Mouse (Mus musculus): ENCODE measurements around the gene Ttc21a. TPM values are rescaled to one million over a fixed set of nuclear protein-coding genes. Genes with fewer than 3 reads are reported as not detected.
A peak's percentile ranks its signal among the peaks of the same experiment; 100 is the strongest.

The Ttc21a gene
- polyA plus RNA-seq, 1 experiment, result not detected

DNA sequence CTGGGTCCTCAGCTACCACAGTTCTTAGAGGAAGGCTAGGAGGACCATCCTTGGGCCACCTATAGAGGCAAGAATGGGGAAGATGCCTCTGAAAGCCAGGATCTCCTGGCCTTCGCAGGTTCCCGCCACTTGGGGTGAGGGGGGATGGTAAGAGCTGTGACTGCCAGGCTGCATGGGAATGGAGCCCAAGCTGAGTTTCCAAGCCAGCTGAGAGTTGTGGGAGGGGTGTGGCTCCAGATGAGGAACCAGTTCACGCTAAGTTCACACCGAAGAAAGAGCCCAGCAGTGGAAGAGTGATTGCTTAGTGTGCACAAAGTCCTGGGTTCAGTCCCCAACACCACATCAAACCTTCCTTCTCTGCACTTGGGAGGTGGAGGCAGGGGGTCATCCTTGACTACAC lies 24.8 kb downstream of the Ttc21a start:
- Histone ChIP-seq H3K4me3 (ENCODE audit: insufficient read depth, low read length) (no peak overlapping the region), H3K27ac (ENCODE audit: insufficient read depth, low read length) (no peak overlapping the region), H3K4me1 (ENCODE audit: control insufficient read depth, insufficient read depth, low read length) (no peaks in the 10 kb centered on the region)
- TF ChIP-seq POLR2A (IDR thresholded peaks at IDR 0.05; ENCODE audit: low read depth, low read length) (no peak), CTCF (IDR thresholded peaks at IDR 0.05; ENCODE audit: borderline replicate concordance, insufficient read depth, low read length) (no peak)

DNA sequence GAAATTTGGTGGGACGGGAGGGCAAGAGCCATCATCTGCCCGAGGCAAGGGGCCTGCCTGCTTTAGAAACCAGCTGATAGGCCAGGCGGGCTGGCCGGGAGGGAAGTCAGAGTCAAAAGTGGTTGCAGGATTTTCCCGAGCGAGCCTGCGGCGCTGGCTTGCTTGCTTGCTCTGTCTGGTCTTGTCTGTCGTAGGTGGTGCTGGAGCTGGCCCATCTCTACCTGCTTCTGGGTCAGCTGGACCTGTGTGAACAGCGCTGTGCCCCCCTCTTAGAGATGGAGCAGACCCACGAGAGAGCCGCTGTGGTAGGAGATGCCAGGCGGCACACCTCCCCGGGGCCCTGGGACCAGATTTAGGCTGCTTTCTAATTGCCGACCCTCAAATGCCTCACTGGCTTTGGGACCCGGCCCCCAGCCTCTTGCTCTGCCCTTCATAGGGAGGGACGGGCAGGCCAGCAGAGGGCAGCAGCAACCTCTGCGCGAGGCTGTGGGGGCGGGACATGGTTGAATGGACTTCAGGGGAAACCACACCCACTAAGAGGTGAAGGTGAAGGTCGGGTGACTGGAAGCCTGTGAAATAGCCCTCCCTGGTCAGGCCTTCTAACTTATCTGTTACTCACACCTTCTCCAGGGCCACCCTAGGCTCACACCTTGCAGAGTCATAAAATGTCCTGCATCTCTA lies 25.7 kb downstream of the Ttc21a start:
- TF ChIP-seq POLR2A (IDR thresholded peaks at IDR 0.05; ENCODE audit: low read depth, low read length), result no peak
- peak; percentile 92 for TF ChIP-seq CTCF (IDR thresholded peaks at IDR 0.05; ENCODE audit: borderline replicate concordance, insufficient read depth, low read length)
- Histone ChIP-seq H3K4me3 (ENCODE audit: insufficient read depth, low read length) (no peak overlapping the region), H3K4me1 (ENCODE audit: control insufficient read depth, insufficient read depth, low read length) (no peaks in the 10 kb centered on the region), H3K27ac (ENCODE audit: insufficient read depth, low read length) (no peak overlapping the region)

DNA sequence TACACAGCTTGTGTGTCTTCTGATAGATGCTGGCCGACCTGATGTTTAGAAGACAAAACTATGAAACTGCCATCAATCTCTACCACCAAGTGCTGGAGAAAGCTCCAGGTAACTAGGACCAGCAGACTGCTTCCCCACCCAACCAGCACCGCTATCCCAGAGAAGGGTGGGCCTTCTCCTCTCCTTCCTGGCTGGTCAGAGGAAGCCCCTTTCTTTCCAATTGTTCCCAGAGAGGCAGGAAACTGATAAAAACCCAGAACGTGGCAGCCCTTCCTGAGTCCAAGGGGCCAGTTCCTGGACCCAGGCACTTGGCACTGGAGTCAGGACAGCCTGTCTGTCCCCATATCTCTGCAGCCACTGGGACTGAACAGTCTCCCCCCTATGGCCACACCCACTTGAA lies 26.8 kb downstream of the Ttc21a start:
- Histone ChIP-seq H3K4me3 (ENCODE audit: insufficient read depth, low read length) (no peak overlapping the region), H3K4me1 (ENCODE audit: control insufficient read depth, insufficient read depth, low read length) (no peaks in the 10 kb centered on the region), H3K27ac (ENCODE audit: insufficient read depth, low read length) (no peak overlapping the region)
- TF ChIP-seq POLR2A (IDR thresholded peaks at IDR 0.05; ENCODE audit: low read depth, low read length), result no peak
- no peak for TF ChIP-seq CTCF (IDR thresholded peaks at IDR 0.05; ENCODE audit: borderline replicate concordance, insufficient read depth, low read length)

DNA sequence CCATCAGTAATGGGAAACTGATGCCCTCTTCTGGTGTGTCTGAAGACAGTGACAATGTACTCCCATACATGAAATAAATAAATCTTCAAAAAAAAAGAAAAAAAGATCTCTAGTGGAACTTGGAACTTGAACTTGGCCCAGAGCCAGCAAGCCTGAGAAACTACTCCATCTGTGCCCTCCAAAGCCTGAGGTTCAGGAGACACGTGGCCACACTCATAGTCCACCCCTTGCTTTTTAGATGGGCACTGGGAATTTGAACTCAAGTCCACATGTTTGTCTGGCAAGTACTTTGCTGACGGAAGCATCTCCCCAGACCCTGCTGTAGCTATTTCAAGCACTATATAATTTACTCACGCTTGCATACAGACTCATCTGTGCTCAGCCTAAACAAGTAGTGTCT lies 27.8 kb downstream of the Ttc21a start:
- Histone ChIP-seq H3K27ac (ENCODE audit: insufficient read depth, low read length) (no peak overlapping the region), H3K4me3 (ENCODE audit: insufficient read depth, low read length) (no peak overlapping the region), H3K4me1 (ENCODE audit: control insufficient read depth, insufficient read depth, low read length) (no peaks in the 10 kb centered on the region)
- TF ChIP-seq CTCF (IDR thresholded peaks at IDR 0.05; ENCODE audit: borderline replicate concordance, insufficient read depth, low read length), result no peak
- no peak for TF ChIP-seq POLR2A (IDR thresholded peaks at IDR 0.05; ENCODE audit: low read depth, low read length)

DNA sequence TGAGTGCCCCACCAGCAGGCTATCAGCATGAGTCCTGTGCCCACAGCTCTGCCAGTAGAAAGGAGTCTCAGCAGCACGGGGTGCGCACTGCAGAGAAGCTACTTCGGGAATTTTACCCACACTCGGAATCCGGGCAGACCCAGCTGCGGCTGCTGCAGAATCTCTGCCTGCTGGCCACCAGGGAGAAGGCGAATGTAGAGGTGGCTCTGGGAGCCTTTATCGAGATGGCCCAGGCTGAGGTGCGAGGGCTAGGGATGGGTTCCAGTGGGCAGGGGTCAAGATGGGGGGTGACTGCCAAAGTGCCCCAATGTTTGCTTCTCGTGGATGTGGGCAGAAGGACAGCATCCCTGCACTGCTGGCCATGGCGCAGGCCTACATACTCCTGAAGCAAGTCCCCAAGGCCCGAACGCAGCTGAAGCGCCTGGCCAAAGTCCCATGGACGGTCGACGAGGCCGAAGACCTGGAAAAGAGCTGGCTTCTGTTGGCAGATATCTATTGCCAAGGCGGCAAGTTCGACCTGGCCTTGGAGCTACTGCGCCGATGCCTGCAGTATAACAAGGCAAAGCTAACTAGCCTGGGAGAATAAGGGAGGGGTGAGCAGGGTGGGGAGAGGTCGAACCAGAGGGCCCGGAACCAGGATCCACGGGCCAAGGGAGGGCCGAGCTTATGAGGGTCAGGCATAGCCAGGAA lies 29.0 kb downstream of the Ttc21a start:
- Histone ChIP-seq H3K4me1 (ENCODE audit: control insufficient read depth, insufficient read depth, low read length) (peaks cover 3% of the 10 kb centered on the region; the same call in 1 of the 2 replicates), H3K4me3 (ENCODE audit: insufficient read depth, low read length) (no peak overlapping the region), H3K27ac (ENCODE audit: insufficient read depth, low read length) (no peak overlapping the region)
- no peak for TF ChIP-seq CTCF (IDR thresholded peaks at IDR 0.05; ENCODE audit: borderline replicate concordance, insufficient read depth, low read length)
- TF ChIP-seq POLR2A (IDR thresholded peaks at IDR 0.05; ENCODE audit: low read depth, low read length), result no peak

DNA sequence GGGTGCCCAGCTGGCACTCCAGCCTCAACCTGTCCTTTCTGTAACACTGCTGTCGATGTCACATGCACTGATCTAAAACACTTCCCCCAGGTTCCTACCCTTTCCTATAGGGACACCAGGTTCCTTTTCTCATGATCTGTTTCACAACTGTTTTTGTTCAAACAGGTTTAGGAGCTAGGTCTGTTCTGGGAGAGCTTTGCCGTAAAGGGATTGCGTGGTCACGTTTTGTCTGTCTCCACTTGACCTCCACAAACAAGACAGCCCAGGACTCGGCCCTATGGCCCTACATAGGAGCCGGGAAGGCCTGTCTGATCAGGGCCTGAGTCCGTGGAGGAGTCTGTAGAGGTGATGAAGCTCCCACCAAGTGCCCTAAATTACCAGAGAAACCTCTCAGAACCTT lies 32.4 kb downstream of the Ttc21a start:
- Histone ChIP-seq H3K27ac (ENCODE audit: insufficient read depth, low read length) (no peak overlapping the region), H3K4me1 (ENCODE audit: control insufficient read depth, insufficient read depth, low read length) (peaks cover 3% of the 10 kb centered on the region; the same call in 1 of the 2 replicates)

DNA sequence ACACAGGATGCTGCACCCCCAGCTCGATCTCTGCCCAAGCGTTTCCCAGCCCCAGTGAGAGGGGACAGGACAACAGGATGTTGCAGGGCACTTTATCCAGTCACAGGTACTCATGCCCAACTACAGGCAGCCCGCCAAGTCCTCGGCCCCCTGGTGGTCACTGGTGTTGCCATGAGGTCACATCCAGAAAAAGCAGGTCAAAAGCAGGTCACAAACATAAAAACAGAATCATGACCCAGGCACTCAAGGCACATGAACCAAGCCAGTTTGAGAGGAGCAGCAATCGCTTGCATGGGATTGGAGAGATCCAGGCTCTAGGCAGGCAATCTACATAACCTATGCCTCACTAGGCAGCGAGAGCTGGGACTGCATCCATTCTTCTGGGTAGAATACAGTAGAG lies 32.8 kb downstream of the Ttc21a start:
- Histone ChIP-seq H3K4me1 (ENCODE audit: control insufficient read depth, insufficient read depth, low read length) (peaks cover 3% of the 10 kb centered on the region; the same call in 1 of the 2 replicates), H3K4me3 (ENCODE audit: insufficient read depth, low read length) (no peak overlapping the region), H3K27ac (ENCODE audit: insufficient read depth, low read length) (no peak overlapping the region)
- TF ChIP-seq POLR2A (IDR thresholded peaks at IDR 0.05; ENCODE audit: low read depth, low read length) (no peak), CTCF (IDR thresholded peaks at IDR 0.05; ENCODE audit: borderline replicate concordance, insufficient read depth, low read length) (peak; percentile 39; the same call in 1 of the 2 replicates)

More for the DNA sequence above, 32.4 kb downstream of the Ttc21a start:
- H3K4me3 ChIP-seq (ENCODE audit: insufficient read depth, low read length), result no peak overlapping the region
- TF ChIP-seq CTCF (IDR thresholded peaks at IDR 0.05; ENCODE audit: borderline replicate concordance, insufficient read depth, low read length), result no peak
- TF ChIP-seq POLR2A (IDR thresholded peaks at IDR 0.05; ENCODE audit: low read depth, low read length), result no peak

DNA sequence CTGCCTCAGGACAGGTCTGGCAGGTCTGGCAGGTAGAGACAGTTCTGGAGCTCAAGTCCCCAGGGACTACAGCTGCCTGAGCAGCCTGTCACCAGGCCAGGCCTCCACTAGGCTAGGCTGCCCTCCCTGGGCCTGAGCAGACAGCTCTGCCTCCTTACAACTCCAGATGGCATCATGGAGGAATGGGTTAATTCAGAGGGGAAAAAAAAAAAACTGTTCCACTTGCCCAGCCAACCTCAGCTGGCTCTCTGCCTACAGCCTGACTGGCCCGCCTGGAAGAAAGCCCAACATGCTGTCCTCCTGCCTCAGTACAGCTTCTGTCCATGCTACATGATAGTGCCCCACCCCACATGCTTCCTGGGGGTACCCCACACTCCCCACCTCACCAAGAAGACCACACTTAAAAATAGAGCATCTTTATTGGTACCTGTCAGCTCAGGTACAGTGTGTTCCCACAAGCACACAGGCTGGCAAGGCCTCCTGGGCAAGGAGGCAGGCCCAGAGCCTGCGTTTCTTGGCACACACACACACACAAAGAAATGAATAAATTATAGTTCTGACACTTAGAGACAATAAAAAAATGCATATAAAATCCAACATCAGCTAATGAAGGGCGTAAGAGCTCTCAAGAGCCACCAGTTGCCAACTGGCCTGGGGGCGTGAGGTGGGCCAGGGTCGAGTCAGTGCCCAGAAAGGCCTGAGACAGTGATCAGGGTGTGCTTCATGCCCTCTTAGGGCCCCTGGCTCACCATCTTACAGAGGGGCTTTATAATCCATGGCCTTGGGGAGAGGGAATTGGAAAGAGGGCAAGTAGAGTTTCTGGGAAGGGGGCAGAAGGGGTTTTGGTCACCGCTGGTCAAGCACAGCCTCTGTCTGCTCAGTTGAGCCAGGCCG lies 33.6 kb downstream of the Ttc21a start:
- no peak for TF ChIP-seq POLR2A (IDR thresholded peaks at IDR 0.05; ENCODE audit: low read depth, low read length)
- no peak for TF ChIP-seq CTCF (IDR thresholded peaks at IDR 0.05; ENCODE audit: borderline replicate concordance, insufficient read depth, low read length)
- no peak overlapping the region for H3K4me3 ChIP-seq (ENCODE audit: insufficient read depth, low read length)
- H3K27ac ChIP-seq (ENCODE audit: insufficient read depth, low read length), result no peak overlapping the region
- peaks cover 3% of the 10 kb centered on the region; the same call in 1 of the 2 replicates for H3K4me1 ChIP-seq (ENCODE audit: control insufficient read depth, insufficient read depth, low read length)

DNA sequence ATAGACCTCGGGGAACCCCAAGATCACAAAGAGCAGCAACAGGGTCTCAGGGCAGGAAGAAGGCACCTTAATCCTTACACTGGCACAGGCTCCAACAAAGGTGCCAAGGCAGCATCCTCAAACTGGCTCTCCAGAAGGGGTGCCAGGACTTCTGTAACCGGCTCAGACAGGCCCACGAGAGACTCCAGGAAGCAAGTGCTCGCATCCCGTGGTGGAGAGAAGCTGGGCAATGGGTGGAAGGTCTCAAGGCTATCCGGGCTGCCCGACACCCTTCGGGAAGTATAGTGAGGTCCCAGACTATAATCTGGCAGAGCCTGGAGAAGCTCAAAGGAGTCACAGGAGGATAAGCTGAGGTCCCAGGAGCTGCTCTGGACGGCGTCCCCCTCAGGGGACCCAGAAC lies 34.8 kb downstream of the Ttc21a start:
- Histone ChIP-seq H3K4me3 (ENCODE audit: insufficient read depth, low read length) (no peak overlapping the region), H3K4me1 (ENCODE audit: control insufficient read depth, insufficient read depth, low read length) (peaks cover 10% of the 10 kb centered on the region), H3K27ac (ENCODE audit: insufficient read depth, low read length) (no peak overlapping the region)
- TF ChIP-seq POLR2A (IDR thresholded peaks at IDR 0.05; ENCODE audit: low read depth, low read length) (no peak), CTCF (IDR thresholded peaks at IDR 0.05; ENCODE audit: borderline replicate concordance, insufficient read depth, low read length) (no peak)

All from embryonic fibroblast, embryonic 13.5 days (primary cell).